Mouse (Mus musculus): ENCODE data around the gene Gp1bb.

GRCm38 (mm10) chr16:18584901-18585510 is 37.2 kb downstream of the Gp1bb start:
- TF ChIP-seq CTCF (IDR thresholded peaks at IDR 0.05; ENCODE audit: extremely low read depth, insufficient read length, insufficient replicate concordance, low read depth, low read length) (no peak), POLR2A (IDR thresholded peaks at IDR 0.05; ENCODE audit: low read depth, low read length) (no peak)

All from small intestine, adult 2 months (tissue).